Mouse (Mus musculus): ENCODE data around the gene Rcvrn. TPM values are rescaled to one million over a fixed set of nuclear protein-coding genes. Genes with fewer than 3 reads are reported as not detected.

The Rcvrn gene
- total RNA-seq, 2 experiments from 2014 or later = 1.5 to 1.8 TPM

GRCm38 (mm10) chr11:67668460-67669007 is 26.6 kb upstream of the Rcvrn start:
- no peak for DNase-seq (ENCODE audit: low spot score in 2 of 2)

GRCm38 (mm10) chr11:67670031-67670430 is 25.1 kb upstream of the Rcvrn start:
- no peak for DNase-seq (ENCODE audit: low spot score in 2 of 2)

GRCm38 (mm10) chr11:67672140-67672539 is 23.0 kb upstream of the Rcvrn start:
- DNase-seq (ENCODE audit: low spot score in 2 of 2) = no peak

- peak in 1 of 2 experiments; percentile 79 for DNase-seq (ENCODE audit: low spot score in 2 of 2)
These were observed 19.3 kb upstream of the Rcvrn start for GRCm38 (mm10) chr11:67675562-67676540.

GRCm38 (mm10) chr11:67679300-67679699 is 15.8 kb upstream of the Rcvrn start:
- DNase-seq (ENCODE audit: low spot score in 2 of 2) = no peak

GRCm38 (mm10) chr11:67679930-67680329 is 15.2 kb upstream of the Rcvrn start:
- DNase-seq (ENCODE audit: low spot score in 2 of 2) = no peak

- no peak for DNase-seq (ENCODE audit: low spot score in 2 of 2)
These were observed 13.3 kb upstream of the Rcvrn start for GRCm38 (mm10) chr11:67681871-67682270.

GRCm38 (mm10) chr11:67686109-67686508 is 9.0 kb upstream of the Rcvrn start:
- peak in 1 of 2 experiments; percentile 57 for DNase-seq (ENCODE audit: low spot score in 2 of 2)

GRCm38 (mm10) chr11:67712976-67713375 is 17.9 kb downstream of the Rcvrn start:
- DNase-seq (ENCODE audit: low spot score in 2 of 2) = peak in 1 of 2 experiments; percentile 72

- no peak for DNase-seq (ENCODE audit: low spot score in 2 of 2)
These were observed 20.3 kb downstream of the Rcvrn start for GRCm38 (mm10) chr11:67715382-67715781.

- peak in 1 of 2 experiments; percentile 21 for DNase-seq (ENCODE audit: low spot score in 2 of 2)
These were observed 26.4 kb downstream of the Rcvrn start for GRCm38 (mm10) chr11:67721485-67721884.

- no peak for DNase-seq (ENCODE audit: low spot score in 2 of 2)
These were observed 27.5 kb downstream of the Rcvrn start for GRCm38 (mm10) chr11:67722399-67723156.

- DNase-seq (ENCODE audit: low spot score in 2 of 2) = no peak
These were observed 28.3 kb downstream of the Rcvrn start for GRCm38 (mm10) chr11:67723231-67724013.

- no peak for DNase-seq (ENCODE audit: low spot score in 2 of 2)
These were observed 32.0 kb downstream of the Rcvrn start for GRCm38 (mm10) chr11:67727095-67727494.

- no peak for DNase-seq (ENCODE audit: low spot score in 2 of 2)
These were observed 33.6 kb downstream of the Rcvrn start for GRCm38 (mm10) chr11:67728726-67729125.

GRCm38 (mm10) chr11:67731056-67731455 is 35.9 kb downstream of the Rcvrn start:
- DNase-seq (ENCODE audit: low spot score in 2 of 2) = no peak

- DNase-seq (ENCODE audit: low spot score in 2 of 2) = no peak
These were observed 38.6 kb downstream of the Rcvrn start for GRCm38 (mm10) chr11:67733726-67734125.

GRCm38 (mm10) chr11:67734597-67734996 is 39.5 kb downstream of the Rcvrn start:
- DNase-seq (ENCODE audit: low spot score in 2 of 2) = no peak

- DNase-seq (ENCODE audit: low spot score in 2 of 2) = no peak
These were observed 43.2 kb downstream of the Rcvrn start for GRCm38 (mm10) chr11:67738345-67738744.

- no peak for DNase-seq (ENCODE audit: low spot score in 2 of 2)
These were observed 43.8 kb downstream of the Rcvrn start for GRCm38 (mm10) chr11:67738846-67739490.
